Mouse (Mus musculus) liver (tissue): ENCODE results near the gene Arid5b.
A peak's percentile ranks its signal among the peaks of the same experiment; 100 is the strongest.

Experiments used
- DNase-seq: peaks from one replicate; pipeline ENCODE4 v3.0.0-alpha.2; 2020; ENCODE audit warnings: mixed read lengths

The Arid5b gene

GRCm38 (mm10) chr10:68278632-68279361 lies at the start of gene Arid5b:
Gene Arid5b, minus strand, starts transcription at chr10:68278740.
- DNase-seq: peak; percentile 40

GRCm38 (mm10) chr10:68325378-68325777 lies 46.8 kb upstream of the Arid5b start:
- no peak for DNase-seq

- no peak for DNase-seq
Measured at GRCm38 (mm10) chr10:68324061-68324460, 45.5 kb upstream of the Arid5b start.

- no peak for DNase-seq
Measured at GRCm38 (mm10) chr10:68323167-68323566, 44.6 kb upstream of the Arid5b start.

GRCm38 (mm10) chr10:68320986-68321385 lies 42.4 kb upstream of the Arid5b start:
- no peak for DNase-seq

- no peak for DNase-seq
Measured at GRCm38 (mm10) chr10:68320496-68320895, 42.0 kb upstream of the Arid5b start.

- no peak for DNase-seq
Measured at GRCm38 (mm10) chr10:68319438-68319837, 40.9 kb upstream of the Arid5b start.

- DNase-seq: no peak
Measured at GRCm38 (mm10) chr10:68318438-68318979, 40.0 kb upstream of the Arid5b start.

- no peak for DNase-seq
Measured at GRCm38 (mm10) chr10:68312734-68313133, 34.2 kb upstream of the Arid5b start.

GRCm38 (mm10) chr10:68301013-68301412 lies 22.5 kb upstream of the Arid5b start:
- no peak for DNase-seq

GRCm38 (mm10) chr10:68289465-68289864 lies 10.9 kb upstream of the Arid5b start:
- DNase-seq: no peak

GRCm38 (mm10) chr10:68282466-68283391 lies 4.2 kb upstream of the Arid5b start:
- peak; percentile 74 for DNase-seq

GRCm38 (mm10) chr10:68281775-68282106 lies 3.2 kb upstream of the Arid5b start:
- no peak for DNase-seq

- no peak for DNase-seq
Measured at GRCm38 (mm10) chr10:68281076-68281774, 2.7 kb upstream of the Arid5b start.

GRCm38 (mm10) chr10:68279516-68280501 lies 1.3 kb upstream of the Arid5b start:
- peak; percentile 51 for DNase-seq

- DNase-seq: peak; percentile 20
Measured at GRCm38 (mm10) chr10:68277671-68278151, 829 bp downstream of the Arid5b start.

GRCm38 (mm10) chr10:68276976-68277441 lies 1.5 kb downstream of the Arid5b start:
- DNase-seq: peak; percentile 19

- DNase-seq: peak; percentile 78
Measured at GRCm38 (mm10) chr10:68276350-68276975, 2.1 kb downstream of the Arid5b start.

- DNase-seq: peak; percentile 17
Measured at GRCm38 (mm10) chr10:68274900-68275760, 3.4 kb downstream of the Arid5b start.

- no peak for DNase-seq
Measured at GRCm38 (mm10) chr10:68269789-68270188, 8.8 kb downstream of the Arid5b start.
